Mouse (Mus musculus): ENCODE results near the gene Dnmt3a.

DNA sequence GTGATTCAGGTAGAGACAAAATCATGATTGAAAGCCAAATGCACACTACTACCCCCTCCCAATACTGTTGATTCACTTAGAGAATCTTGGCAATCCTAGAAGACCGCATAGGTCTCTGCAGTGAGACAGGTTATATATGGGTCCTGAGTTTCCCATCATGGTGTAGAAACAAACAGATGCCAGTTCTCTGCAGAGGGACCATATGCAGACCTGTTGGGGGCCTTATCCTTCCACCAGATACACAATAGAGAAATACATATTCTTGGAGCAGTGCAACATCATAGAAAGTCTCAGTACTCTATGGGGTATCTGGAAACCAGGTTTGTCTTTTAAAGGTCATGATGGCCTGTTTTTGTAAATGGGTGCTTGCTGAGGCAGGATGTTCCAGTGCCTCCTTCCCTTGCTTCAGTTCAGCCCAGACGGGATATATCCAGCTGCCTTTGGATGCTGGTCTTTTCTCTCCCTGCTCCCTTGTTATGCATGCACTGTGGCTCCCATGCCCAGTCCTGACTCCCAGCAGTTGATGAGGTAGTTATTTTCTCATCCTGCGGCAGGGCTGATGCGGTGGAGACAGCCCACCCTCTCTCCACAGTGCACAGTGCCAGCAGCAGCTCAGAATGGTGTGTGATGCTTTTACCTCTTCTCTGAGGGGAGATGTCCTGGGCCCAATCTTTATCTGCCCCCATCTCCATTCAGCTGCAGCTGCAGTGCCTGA lies 44.8 kb upstream of the Dnmt3a start:
- TF ChIP-seq EP300 (IDR thresholded peaks at IDR 0.05) (no peak), CTCF (IDR thresholded peaks at IDR 0.05) (no peak)

Measured in lung, postnatal 0 days (tissue).